Mouse (Mus musculus): ENCODE results near the gene Baz2b. TPM values are rescaled to one million over a fixed set of nuclear protein-coding genes. Genes with fewer than 3 reads are reported as not detected.
"Not testable (repeated sequence)": the region's sequence is repeated elsewhere in the genome, so short reads cannot be mapped to it uniquely, and the experiment has no call there.

Gene Baz2b
- polyA plus RNA-seq, 1 experiment: 276 TPM

DNA sequence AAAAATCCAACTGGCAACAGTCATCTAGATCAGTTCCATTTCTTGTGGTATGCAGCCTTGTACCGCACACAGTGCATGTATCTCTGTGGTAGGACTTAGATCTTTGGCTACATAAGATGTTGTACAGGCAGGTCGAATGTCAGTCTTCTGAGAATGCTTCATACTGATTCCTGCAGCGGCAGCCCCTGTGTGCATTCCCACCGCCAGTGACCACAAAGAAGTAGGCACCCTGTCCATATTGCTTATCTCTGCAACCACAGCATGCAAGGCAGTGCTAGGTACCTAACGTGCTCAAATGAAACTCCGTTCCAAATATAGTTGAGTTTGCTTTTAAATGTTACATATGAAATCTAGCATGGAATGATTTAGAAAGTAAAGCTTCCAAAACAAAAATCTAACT lies 328.2 kb downstream of the Baz2b start:
- 81% methylated on average over 6 of the region's 6 CpGs for WGBS
- Histone ChIP-seq H3K4me3 (ENCODE audit: insufficient read depth, low read depth, low read length) (no peak overlapping the region), H3K27ac (ENCODE audit: insufficient read depth, low read depth, low read length) (no peak overlapping the region), H3K4me1 (ENCODE audit: control insufficient read depth, insufficient read depth, low read length) (no peaks in the 10 kb centered on the region)
- no peak for TF ChIP-seq CTCF (IDR thresholded peaks at IDR 0.05; ENCODE audit: insufficient read depth, low read depth, low read length)
- no peak for TF ChIP-seq POLR2A (IDR thresholded peaks at IDR 0.05; ENCODE audit: insufficient read depth, low read depth, low read length)

DNA sequence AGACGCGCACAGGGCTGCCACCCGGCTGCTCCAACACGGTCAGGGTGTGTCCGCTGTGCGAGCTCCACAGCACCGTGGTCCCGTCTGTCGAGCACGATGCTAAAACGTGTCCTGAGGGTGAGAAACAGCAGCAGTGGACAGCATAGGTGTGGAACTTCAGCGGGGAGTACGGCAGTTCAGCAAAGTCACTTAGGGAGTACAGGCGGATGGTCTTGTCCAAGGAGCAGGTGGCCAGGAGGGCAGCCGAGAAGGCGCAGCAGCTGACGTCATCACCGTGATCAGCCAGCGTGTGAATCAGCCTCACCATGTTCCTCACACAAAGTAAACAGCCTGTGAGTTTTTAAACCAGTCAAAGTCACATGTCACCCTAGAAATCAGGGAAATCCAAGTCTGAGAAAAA lies 331.4 kb downstream of the Baz2b start:
- Histone ChIP-seq H3K4me3 (ENCODE audit: insufficient read depth, low read depth, low read length) (no peak overlapping the region), H3K4me1 (ENCODE audit: control insufficient read depth, insufficient read depth, low read length) (no peaks in the 10 kb centered on the region), H3K27ac (ENCODE audit: insufficient read depth, low read depth, low read length) (no peak overlapping the region)
- TF ChIP-seq CTCF (IDR thresholded peaks at IDR 0.05; ENCODE audit: insufficient read depth, low read depth, low read length): no peak
- TF ChIP-seq POLR2A (IDR thresholded peaks at IDR 0.05; ENCODE audit: insufficient read depth, low read depth, low read length): no peak
- WGBS: 84% methylated on average over 19 of the region's 19 CpGs

DNA sequence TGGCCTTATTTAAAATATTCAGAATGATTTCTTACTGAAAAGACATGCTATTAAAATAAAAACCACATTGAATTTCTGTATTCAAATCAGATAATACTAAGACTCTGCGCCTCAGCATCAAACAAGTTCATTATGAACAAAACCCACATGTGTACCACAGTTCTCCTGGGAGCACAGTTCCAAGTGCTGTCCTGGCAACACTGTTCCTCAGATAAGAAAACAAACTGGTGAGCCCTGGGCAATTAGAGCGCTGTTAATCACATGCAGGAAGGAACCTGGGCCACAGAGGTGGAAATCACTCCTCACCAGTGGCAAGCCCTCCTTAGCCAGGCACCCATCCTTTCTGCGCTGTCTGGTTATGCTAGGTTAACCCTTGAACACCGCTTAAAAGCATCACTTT lies 332.3 kb downstream of the Baz2b start:
- TF ChIP-seq CTCF (IDR thresholded peaks at IDR 0.05; ENCODE audit: insufficient read depth, low read depth, low read length): no peak
- no peak for TF ChIP-seq POLR2A (IDR thresholded peaks at IDR 0.05; ENCODE audit: insufficient read depth, low read depth, low read length)
- 92% methylated on average over 4 of the region's 4 CpGs for WGBS
- Histone ChIP-seq H3K27ac (ENCODE audit: insufficient read depth, low read depth, low read length) (no peak overlapping the region), H3K4me3 (ENCODE audit: insufficient read depth, low read depth, low read length) (no peak overlapping the region), H3K4me1 (ENCODE audit: control insufficient read depth, insufficient read depth, low read length) (no peaks in the 10 kb centered on the region)

DNA sequence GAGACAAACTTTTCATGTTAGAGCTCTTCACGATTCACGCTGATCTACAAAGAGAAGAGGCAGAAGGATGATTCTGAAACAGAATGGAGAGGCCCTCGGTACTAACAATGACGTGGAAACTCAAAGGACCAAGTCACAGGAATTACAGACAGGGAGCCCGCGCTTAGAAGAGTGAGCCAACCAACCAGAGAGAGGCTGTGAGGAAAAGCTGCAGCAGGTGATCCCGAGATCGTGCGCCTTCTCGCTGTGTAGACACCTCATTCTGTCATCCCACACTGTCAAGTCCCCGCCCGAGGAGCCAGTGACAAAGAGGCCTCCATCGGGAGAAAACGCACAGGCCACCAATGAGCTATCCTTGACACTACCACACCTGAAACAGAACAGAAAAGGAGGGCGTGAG lies 333.2 kb downstream of the Baz2b start:
- 96% methylated on average over 15 of the region's 15 CpGs for WGBS
- Histone ChIP-seq H3K27ac (ENCODE audit: insufficient read depth, low read depth, low read length) (no peak overlapping the region), H3K4me3 (ENCODE audit: insufficient read depth, low read depth, low read length) (no peak overlapping the region), H3K4me1 (ENCODE audit: control insufficient read depth, insufficient read depth, low read length) (no peaks in the 10 kb centered on the region)
- TF ChIP-seq CTCF (IDR thresholded peaks at IDR 0.05; ENCODE audit: insufficient read depth, low read depth, low read length) (no peak), POLR2A (IDR thresholded peaks at IDR 0.05; ENCODE audit: insufficient read depth, low read depth, low read length) (no peak)

DNA sequence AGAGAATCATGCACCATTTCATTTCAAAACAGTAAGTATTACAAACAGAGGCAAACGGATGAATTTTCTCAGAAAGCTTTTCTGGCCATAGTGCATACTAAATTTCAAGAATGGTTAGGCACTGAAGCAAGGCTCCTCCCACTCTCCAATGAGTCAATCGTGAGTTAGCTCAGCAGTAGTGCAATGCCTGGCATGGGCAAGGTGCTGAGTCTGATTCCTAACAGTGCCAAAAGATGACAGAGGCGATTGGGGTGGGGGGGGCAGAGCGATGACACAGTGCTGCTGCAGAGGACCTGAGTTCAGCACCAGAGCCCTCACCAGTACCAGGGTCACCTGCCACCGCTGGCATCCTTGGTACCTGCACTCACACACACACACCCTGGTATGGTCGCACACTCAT lies 339.1 kb downstream of the Baz2b start:
- H3K4me1 ChIP-seq (ENCODE audit: control insufficient read depth, insufficient read depth, low read length): no peaks in the 10 kb centered on the region
- TF ChIP-seq POLR2A (IDR thresholded peaks at IDR 0.05; ENCODE audit: insufficient read depth, low read depth, low read length) (no peak), CTCF (IDR thresholded peaks at IDR 0.05; ENCODE audit: insufficient read depth, low read depth, low read length) (no peak)
- H3K27ac ChIP-seq (ENCODE audit: insufficient read depth, low read depth, low read length): no peak overlapping the region
- 86% methylated on average over 6 of the region's 6 CpGs for WGBS
- H3K4me3 ChIP-seq (ENCODE audit: insufficient read depth, low read depth, low read length): no peak overlapping the region

DNA sequence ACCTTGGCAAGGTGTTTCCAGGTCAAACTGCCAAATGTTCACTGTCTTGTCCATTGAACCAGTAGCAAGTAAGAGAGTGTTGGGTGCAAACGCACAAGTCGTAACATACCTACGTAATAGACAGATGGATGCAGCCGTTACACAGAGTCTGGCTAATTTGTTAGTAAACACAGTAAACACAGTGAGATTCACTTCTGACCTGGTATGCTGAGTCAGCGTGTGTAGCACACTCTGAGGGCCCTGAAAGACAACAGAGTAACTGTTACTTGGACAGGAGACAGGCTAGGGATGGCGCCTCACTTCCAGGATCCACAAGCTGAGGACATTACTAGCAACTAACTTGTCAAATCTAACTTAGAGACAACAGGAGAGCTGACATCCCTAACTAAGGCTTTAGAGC lies 347.0 kb downstream of the Baz2b start:
- Histone ChIP-seq H3K4me3 (ENCODE audit: insufficient read depth, low read depth, low read length) (no peak overlapping the region), H3K4me1 (ENCODE audit: control insufficient read depth, insufficient read depth, low read length) (no peaks in the 10 kb centered on the region), H3K27ac (ENCODE audit: insufficient read depth, low read depth, low read length) (no peak overlapping the region)
- WGBS: 95% methylated on average over 6 of the region's 6 CpGs
- TF ChIP-seq CTCF (IDR thresholded peaks at IDR 0.05; ENCODE audit: insufficient read depth, low read depth, low read length) (no peak), POLR2A (IDR thresholded peaks at IDR 0.05; ENCODE audit: insufficient read depth, low read depth, low read length) (no peak)

DNA sequence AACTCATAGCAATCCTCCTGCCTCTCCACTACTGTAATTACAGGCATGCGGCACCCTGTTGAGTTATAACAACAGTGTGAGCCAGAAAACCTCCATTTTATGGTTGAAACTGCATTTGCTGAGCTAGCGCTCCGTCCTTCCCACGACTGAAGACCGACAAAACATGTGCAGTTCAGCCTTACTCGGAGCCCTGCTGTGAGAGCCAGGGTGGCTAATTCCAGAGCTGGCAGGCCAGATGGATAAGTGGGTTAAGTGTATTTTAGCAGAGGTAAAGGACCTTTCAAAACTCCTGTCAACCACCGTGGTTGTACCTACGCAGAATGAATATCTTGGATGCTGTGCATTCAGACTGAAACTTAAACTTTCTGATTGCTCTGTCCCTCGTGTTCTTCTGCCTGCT lies 355.3 kb downstream of the Baz2b start:
- WGBS: 59% methylated on average over 9 of the region's 9 CpGs
- H3K27ac ChIP-seq (ENCODE audit: insufficient read depth, low read depth, low read length): no peak overlapping the region
- no peak overlapping the region for H3K4me3 ChIP-seq (ENCODE audit: insufficient read depth, low read depth, low read length)
- TF ChIP-seq POLR2A (IDR thresholded peaks at IDR 0.05; ENCODE audit: insufficient read depth, low read depth, low read length): no peak
- TF ChIP-seq CTCF (IDR thresholded peaks at IDR 0.05; ENCODE audit: insufficient read depth, low read depth, low read length): no peak
- H3K4me1 ChIP-seq (ENCODE audit: control insufficient read depth, insufficient read depth, low read length): no peaks in the 10 kb centered on the region

DNA sequence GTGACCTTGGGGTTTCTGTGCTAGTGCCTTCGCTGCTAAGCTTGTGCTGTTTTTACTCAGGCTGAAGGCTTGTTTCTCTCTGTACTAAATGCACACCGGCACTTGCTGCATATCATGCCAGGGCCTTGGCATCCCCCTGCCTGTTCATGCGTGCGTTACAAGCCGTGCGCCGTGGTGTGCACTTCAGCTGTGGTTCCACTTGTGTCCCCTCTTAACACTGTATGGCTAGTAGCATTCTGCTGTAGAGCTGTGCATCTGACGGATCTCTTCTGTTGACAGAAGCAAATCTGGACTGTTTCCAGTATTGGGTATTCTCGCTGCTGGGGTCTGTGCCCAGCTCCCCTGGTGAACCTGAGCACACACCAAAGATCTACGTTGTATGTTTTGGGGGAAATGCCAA lies 356.1 kb downstream of the Baz2b start:
- 84% methylated on average over 10 of the region's 10 CpGs for WGBS
- H3K4me3 ChIP-seq (ENCODE audit: insufficient read depth, low read depth, low read length): no peak overlapping the region
- TF ChIP-seq CTCF (IDR thresholded peaks at IDR 0.05; ENCODE audit: insufficient read depth, low read depth, low read length): no peak
- no peak for TF ChIP-seq POLR2A (IDR thresholded peaks at IDR 0.05; ENCODE audit: insufficient read depth, low read depth, low read length)
- H3K27ac ChIP-seq (ENCODE audit: insufficient read depth, low read depth, low read length): no peak overlapping the region
- no peaks in the 10 kb centered on the region for H3K4me1 ChIP-seq (ENCODE audit: control insufficient read depth, insufficient read depth, low read length)

DNA sequence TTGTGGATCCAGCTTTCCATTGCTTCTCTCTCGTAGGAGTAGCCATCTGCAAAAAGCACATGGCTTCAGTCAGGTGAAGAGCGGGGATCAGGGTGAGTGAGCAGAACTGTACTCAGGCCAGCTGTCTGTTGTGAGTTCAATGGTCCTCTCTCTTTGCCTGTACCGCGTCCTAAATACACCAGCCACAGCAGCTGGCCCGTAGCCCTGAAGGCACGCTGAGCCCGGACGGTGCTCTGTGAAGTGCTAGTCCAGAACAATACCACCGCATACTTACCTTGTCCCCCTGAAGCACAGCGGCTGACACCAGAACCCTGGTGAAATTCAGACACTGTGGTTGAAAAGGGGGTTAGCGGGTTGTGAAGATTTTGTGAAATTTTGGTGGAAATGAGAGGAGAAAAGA lies 356.7 kb downstream of the Baz2b start:
- TF ChIP-seq POLR2A (IDR thresholded peaks at IDR 0.05; ENCODE audit: insufficient read depth, low read depth, low read length) (no peak), CTCF (IDR thresholded peaks at IDR 0.05; ENCODE audit: insufficient read depth, low read depth, low read length) (no peak)
- Histone ChIP-seq H3K4me3 (ENCODE audit: insufficient read depth, low read depth, low read length) (no peak overlapping the region), H3K27ac (ENCODE audit: insufficient read depth, low read depth, low read length) (no peak overlapping the region), H3K4me1 (ENCODE audit: control insufficient read depth, insufficient read depth, low read length) (no peaks in the 10 kb centered on the region)
- WGBS: 73% methylated on average over 11 of the region's 11 CpGs

DNA sequence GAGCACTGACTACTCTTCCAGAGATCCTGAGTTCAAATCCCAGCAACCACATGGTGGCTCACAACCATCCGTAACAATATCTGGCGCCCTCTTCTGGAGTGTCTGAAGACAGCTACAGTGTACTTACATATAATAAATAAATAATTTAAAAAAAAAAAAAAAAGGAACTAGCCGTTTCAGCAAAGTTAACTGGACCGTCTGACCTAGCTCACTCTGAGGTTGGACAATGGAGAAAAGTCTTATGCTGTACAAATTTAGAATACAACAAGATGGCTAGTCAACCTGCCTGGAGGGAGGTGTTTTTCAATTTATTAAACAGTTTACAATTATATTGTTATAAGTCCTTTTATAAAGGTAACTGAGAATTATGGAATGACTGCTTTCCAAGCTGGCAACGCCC lies 357.8 kb downstream of the Baz2b start:
- H3K4me3 ChIP-seq (ENCODE audit: insufficient read depth, low read depth, low read length); H3K27ac ChIP-seq (ENCODE audit: insufficient read depth, low read depth, low read length); H3K4me1 ChIP-seq (ENCODE audit: control insufficient read depth, insufficient read depth, low read length): not testable (repeated sequence)
- 90% methylated on average over 5 of the region's 5 CpGs for WGBS

Other genes starting within 250 kb of the Baz2b start
- gene March7, start within 50 bp of the Baz2b start, polyA plus RNA-seq (2012; ENCODE audit: insufficient read depth, insufficient read length, low replicate concordance, missing spikeins): not detected in 2 replicates
- gene Cd302, start 74.6 kb upstream of the Baz2b start, polyA plus RNA-seq (2012; ENCODE audit: insufficient read depth, insufficient read length, low replicate concordance, missing spikeins): not detected in 2 replicates
- gene Ly75, start 173.5 kb upstream of the Baz2b start, polyA plus RNA-seq (2012; ENCODE audit: insufficient read depth, insufficient read length, low replicate concordance, missing spikeins): not detected in 2 replicates